Mouse (Mus musculus) limb, embryonic 11.5 days (tissue): ENCODE measurements around the gene Anp32e. TPM values are rescaled to one million over a fixed set of nuclear protein-coding genes. Genes with fewer than 3 reads are reported as not detected.
A peak's percentile ranks its signal among the peaks of the same experiment; 100 is the strongest.
"Not testable (repeated sequence)": the region's sequence is repeated elsewhere in the genome, so short reads cannot be mapped to it uniquely, and the experiment has no call there.

Source experiments
- ATAC-seq: fragments of 200-750 bp; cut with Nextera tagmentation; 2 replicates; pipeline ENCODE4 v1.8.0; 2017; ENCODE audit warnings: low read depth; ENCODE audit not compliant: insufficient number of reproducible peaks, low FRiP score, low TSS enrichment
- DNase-seq: peaks from one replicate; pipeline ENCODE4 v3.0.0-alpha.2; 2015; ENCODE audit warnings: low spot score
- H3K27ac ChIP-seq: fragments of 300-500 bp; sonication (generic); replicated peaks from 2 replicates; pipeline ENCODE4 v1.5.1; 2014; ENCODE audit warnings: low read depth, mild to moderate bottlenecking, low read length
- H3K27me3 ChIP-seq: fragments of 300-500 bp; sonication (generic); 2 replicates; pipeline ENCODE4 v1.6.1; 2014; ENCODE audit warnings: mild to moderate bottlenecking, low read length, mixed read lengths; ENCODE audit not compliant: control insufficient read depth, insufficient read depth
- H3K36me3 ChIP-seq: fragments of 300-500 bp; sonication (generic); 2 replicates; pipeline ENCODE4 v1.6.1; 2014; ENCODE audit warnings: mild to moderate bottlenecking, low read length, moderate library complexity, mixed read lengths; ENCODE audit not compliant: control insufficient read depth, insufficient read depth
- H3K4me1 ChIP-seq: fragments of 300-500 bp; sonication (generic); 2 replicates; pipeline ENCODE4 v1.6.1; 2014; ENCODE audit warnings: low read length, mixed read lengths; ENCODE audit not compliant: control insufficient read depth, insufficient read depth
- H3K4me2 ChIP-seq: fragments of 300-500 bp; sonication (generic); 2 replicates; pipeline ENCODE4 v1.6.1; 2014; ENCODE audit warnings: low read depth, mild to moderate bottlenecking, moderate library complexity; ENCODE audit not compliant: severe bottlenecking
- H3K4me3 ChIP-seq: fragments of 300-500 bp; sonication (generic); 2 replicates; pipeline ENCODE4 v1.5.1; 2014; ENCODE audit warnings: low read depth, low read length
- H3K9ac ChIP-seq: fragments of 300-500 bp; sonication (generic); 2 replicates; pipeline ENCODE4 v1.6.1; 2014; ENCODE audit warnings: mild to moderate bottlenecking, low read length
- H3K9me3 ChIP-seq: fragments of 300-500 bp; sonication (generic); 2 replicates; pipeline ENCODE4 v1.6.1; 2016; ENCODE audit warnings: low read length; ENCODE audit not compliant: control insufficient read depth
- WGBS: fragments of 180-500 bp; shearing (Covaris S2); extraction: QIAGEN DNeasy Blood & Tissue Kit; methylation state at CpG from one replicate; pipeline ENCODE4 v1.1.7; 2014; 5-methylcytosine and 5-hydroxymethylcytosine counted together
- polyA plus RNA-seq: library from polyadenylated mRNA; unstranded; fragments of >200 nt; fragmentation: Nextera tagmentation; extraction: Ambion mirVana; gene quantifications from 2 replicates; pipeline ENCODE4 v1.2.1, GENCODE M21; 2014

Gene Anp32e
- polyA plus RNA-seq, 1 experiment from 2014 or later, result 125 TPM

- Histone ChIP-seq H3K27ac (no peak overlapping the region), H3K36me3 (no peaks in the 10 kb centered on the region), H3K4me1 (0 out of 2 replicates have a peak, but pooled peaks cover 2% of the 10 kb centered on the region), H3K9ac (no peak overlapping the region), H3K9me3 (no peaks in the 10 kb centered on the region), H3K4me3 (no peak overlapping the region), H3K27me3 (no peaks in the 10 kb centered on the region), H3K4me2 (peak overlapping the region; percentile 22; the same call in 1 of the 2 replicates)
- no peak for ATAC-seq
- peak; percentile 49 for DNase-seq
- WGBS, result 9% methylated on average over 7 of the region's 7 CpGs
Measured at GRCm38 (mm10) chr3:95965518-95966451, 36.7 kb downstream of the Anp32e start.

- 0 out of 2 replicates have a peak, but pooled peaks cover 2% of the 10 kb centered on the region for H3K4me1 ChIP-seq
- H3K4me3 ChIP-seq, result no peak overlapping the region
- no peak overlapping the region for H3K9ac ChIP-seq
- no peak overlapping the region for H3K4me2 ChIP-seq
- no peaks in the 10 kb centered on the region for H3K9me3 ChIP-seq
- no peak for DNase-seq
- no peaks in the 10 kb centered on the region for H3K27me3 ChIP-seq
- no peak for ATAC-seq
- WGBS, result 82% methylated on average over 1 of the region's 1 CpGs
- no peak overlapping the region for H3K27ac ChIP-seq
- no peaks in the 10 kb centered on the region for H3K36me3 ChIP-seq
Measured at GRCm38 (mm10) chr3:95969277-95969676, 40.2 kb downstream of the Anp32e start.

GRCm38 (mm10) chr3:95970661-95971060 lies 41.6 kb downstream of the Anp32e start:
- 50% methylated on average over 6 of the region's 7 CpGs for WGBS
- not testable (repeated sequence) for H3K4me3 ChIP-seq, H3K4me1 ChIP-seq, DNase-seq, H3K4me2 ChIP-seq, H3K9me3 ChIP-seq, H3K27ac ChIP-seq, ATAC-seq, H3K27me3 ChIP-seq, H3K9ac ChIP-seq, H3K36me3 ChIP-seq

- WGBS, result 74% methylated on average over 12 of the region's 12 CpGs
- Histone ChIP-seq H3K9ac (no peak overlapping the region), H3K36me3 (no peaks in the 10 kb centered on the region), H3K4me3 (peak overlapping the region; percentile 7; the same call in 1 of the 2 replicates), H3K27ac (0 out of 2 replicates have a peak overlapping the region, but pooled peaks have one; percentile 1), H3K9me3 (no peaks in the 10 kb centered on the region), H3K27me3 (no peaks in the 10 kb centered on the region), H3K4me1 (no peaks in the 10 kb centered on the region), H3K4me2 (peak overlapping the region; percentile 36)
- DNase-seq (no peak), ATAC-seq (no peak)
Measured at GRCm38 (mm10) chr3:95972251-95972872, 43.3 kb downstream of the Anp32e start.

- 4% methylated on average over 34 of the region's 34 CpGs for WGBS
- no peaks in the 10 kb centered on the region for H3K36me3 ChIP-seq
- peak overlapping the region; percentile 7; the same call in 1 of the 2 replicates for H3K4me3 ChIP-seq
- DNase-seq, result peak; percentile 72
- peak overlapping the region; percentile 5; the same call in 1 of the 2 replicates for H3K9ac ChIP-seq
- H3K9me3 ChIP-seq, result no peaks in the 10 kb centered on the region
- ATAC-seq, result peak; percentile 65; the same call in 1 of the 2 replicates
- H3K27ac ChIP-seq, result 0 out of 2 replicates have a peak overlapping the region, but pooled peaks have one; percentile 1
- no peaks in the 10 kb centered on the region for H3K27me3 ChIP-seq
- no peaks in the 10 kb centered on the region for H3K4me1 ChIP-seq
- H3K4me2 ChIP-seq, result peak overlapping the region; percentile 36
Measured at GRCm38 (mm10) chr3:95972873-95973634, 44.0 kb downstream of the Anp32e start.

GRCm38 (mm10) chr3:95977079-95977478 lies 48.0 kb downstream of the Anp32e start:
- 65% methylated on average over 3 of the region's 3 CpGs for WGBS

GRCm38 (mm10) chr3:95977587-95977986 lies 48.5 kb downstream of the Anp32e start:
- H3K27me3 ChIP-seq, H3K36me3 ChIP-seq, H3K9ac ChIP-seq, H3K27ac ChIP-seq, ATAC-seq, H3K4me1 ChIP-seq, H3K4me3 ChIP-seq, DNase-seq, H3K9me3 ChIP-seq, H3K4me2 ChIP-seq: not testable (repeated sequence)
- 93% methylated on average over 6 of the region's 7 CpGs for WGBS

More at GRCm38 (mm10) chr3:95977079-95977478, 48.0 kb downstream of the Anp32e start:
- H3K27ac ChIP-seq, result no peak overlapping the region
- H3K9ac ChIP-seq, result no peak overlapping the region
- no peak overlapping the region for H3K4me3 ChIP-seq
- no peaks in the 10 kb centered on the region for H3K9me3 ChIP-seq
- no peaks in the 10 kb centered on the region for H3K4me1 ChIP-seq
- H3K27me3 ChIP-seq, result no peaks in the 10 kb centered on the region
- ATAC-seq (no peak), DNase-seq (no peak)
- no peak overlapping the region for H3K4me2 ChIP-seq
- H3K36me3 ChIP-seq, result no peaks in the 10 kb centered on the region

- Histone ChIP-seq H3K9ac (no peak overlapping the region), H3K9me3 (no peaks in the 10 kb centered on the region), H3K27ac (no peak overlapping the region), H3K4me3 (no peak overlapping the region), H3K27me3 (no peaks in the 10 kb centered on the region), H3K4me2 (no peak overlapping the region), H3K36me3 (no peaks in the 10 kb centered on the region), H3K4me1 (no peaks in the 10 kb centered on the region)
- WGBS, result 87% methylated on average over 9 of the region's 9 CpGs
- no peak for DNase-seq
- no peak for ATAC-seq
Measured at GRCm38 (mm10) chr3:95978265-95978664, 49.2 kb downstream of the Anp32e start.
